Mouse (Mus musculus): ENCODE measurements around the gene Actn1.
"Not testable (repeated sequence)": the region's sequence is repeated elsewhere in the genome, so short reads cannot be mapped to it uniquely, and the experiment has no call there.

Gene Actn1

DNA sequence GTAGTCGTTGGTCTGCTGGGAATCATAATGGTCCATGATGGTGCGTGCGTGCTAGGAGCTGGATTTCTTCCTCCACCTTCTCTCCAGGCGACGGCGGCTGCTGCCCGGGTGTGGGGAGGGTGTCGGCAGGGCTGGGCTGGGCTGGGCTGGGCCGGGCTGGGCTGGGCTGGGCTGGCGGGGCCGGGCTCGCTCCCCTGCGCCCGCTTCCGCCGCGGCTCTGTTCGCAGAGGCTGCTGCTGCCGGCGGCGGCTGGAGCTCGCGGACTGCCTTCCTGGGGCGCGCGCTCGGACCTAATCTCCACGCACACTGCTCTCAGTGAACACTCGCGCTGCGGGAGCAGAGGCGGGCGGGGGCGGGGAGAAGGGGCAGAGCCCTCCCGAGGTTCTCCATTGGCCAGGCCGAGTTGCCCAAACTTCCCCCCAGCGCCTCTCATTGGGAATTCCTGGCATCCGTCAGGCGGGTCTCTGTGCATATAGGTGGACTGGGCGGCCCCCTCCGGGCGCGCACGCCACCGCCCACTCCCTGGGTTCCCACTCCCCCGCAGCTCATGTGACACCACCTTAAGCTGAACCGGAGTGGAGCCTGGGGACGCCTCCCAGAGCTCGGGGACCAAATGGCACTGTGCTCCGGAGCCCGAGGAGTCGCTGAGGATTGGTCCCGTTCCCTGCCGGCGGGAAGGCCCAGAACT lies at the start of gene Actn1:
Actn1 (minus strand) TSS at position 316 of the 688 bp plus-strand sequence.
- peak; percentile 96 to 97 for DNase-seq

DNA sequence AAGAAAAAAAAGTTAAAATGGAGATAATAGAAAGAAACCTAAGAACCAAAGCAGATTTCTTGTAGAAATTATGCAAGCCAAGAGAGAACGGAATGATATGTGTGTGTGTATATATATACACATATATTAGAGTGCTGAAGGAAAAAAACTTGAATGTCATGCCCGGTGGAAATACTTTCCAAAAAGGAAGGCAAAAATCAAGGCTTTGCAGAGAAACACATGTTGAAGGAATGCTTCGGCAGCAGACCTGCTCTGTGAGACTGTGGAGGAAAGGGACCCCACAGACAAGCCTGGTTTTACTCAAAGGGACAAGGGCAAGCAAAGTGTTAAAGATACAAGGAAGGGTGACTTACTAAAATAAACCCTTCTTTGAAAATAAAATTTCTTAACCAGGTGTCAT lies 47.4 kb upstream of the Actn1 start:
- DNase-seq, result no peak

DNA sequence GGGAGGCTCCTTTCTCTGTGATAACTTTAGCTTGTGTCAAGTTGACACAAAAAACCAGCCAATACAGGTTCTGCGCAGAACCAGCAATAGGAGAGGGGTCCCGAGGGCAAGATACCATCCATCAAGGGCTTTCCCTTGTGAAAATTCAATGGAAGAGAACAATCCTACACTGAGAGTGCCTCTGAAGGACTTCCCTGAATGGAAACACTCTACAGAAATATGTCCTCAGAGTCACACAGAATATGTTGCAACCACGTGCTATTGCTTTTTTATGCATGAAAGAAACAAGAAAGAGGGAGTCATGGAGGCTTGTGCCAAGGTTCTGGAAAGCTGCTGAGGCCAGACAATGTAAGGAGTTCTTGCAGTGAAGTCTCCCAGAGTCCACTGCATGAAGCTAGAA lies 44.3 kb upstream of the Actn1 start:
- no peak for DNase-seq

DNA sequence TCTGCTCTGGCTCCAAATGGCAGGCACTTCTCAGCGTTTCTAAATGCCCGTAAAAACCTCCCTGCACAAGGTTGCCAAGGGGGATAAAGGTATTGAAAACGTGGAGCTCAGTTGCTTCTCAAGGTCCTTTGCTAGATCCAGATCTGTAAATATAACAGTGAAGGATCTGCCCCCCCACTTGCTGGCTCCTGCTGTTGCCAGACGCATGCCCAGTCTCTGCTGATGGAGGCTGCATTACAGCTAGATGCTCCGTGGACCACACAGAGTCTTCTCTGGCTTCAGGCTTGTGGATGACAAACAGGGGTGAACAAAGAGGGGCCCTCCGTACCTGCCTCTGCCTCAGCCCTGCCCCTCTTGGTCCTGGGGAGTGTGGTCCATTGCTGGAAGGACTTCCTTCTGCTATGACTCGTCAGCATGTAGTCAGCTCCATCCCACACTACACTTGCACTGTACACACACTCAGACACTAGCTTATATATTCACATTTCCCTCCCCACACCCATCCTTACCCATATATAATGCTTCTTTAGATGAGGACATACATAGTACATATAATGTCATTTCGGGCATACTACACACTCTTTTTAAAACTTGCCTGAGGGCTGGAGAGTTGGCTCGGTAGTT lies 40.8 kb upstream of the Actn1 start:
- no peak for DNase-seq

DNA sequence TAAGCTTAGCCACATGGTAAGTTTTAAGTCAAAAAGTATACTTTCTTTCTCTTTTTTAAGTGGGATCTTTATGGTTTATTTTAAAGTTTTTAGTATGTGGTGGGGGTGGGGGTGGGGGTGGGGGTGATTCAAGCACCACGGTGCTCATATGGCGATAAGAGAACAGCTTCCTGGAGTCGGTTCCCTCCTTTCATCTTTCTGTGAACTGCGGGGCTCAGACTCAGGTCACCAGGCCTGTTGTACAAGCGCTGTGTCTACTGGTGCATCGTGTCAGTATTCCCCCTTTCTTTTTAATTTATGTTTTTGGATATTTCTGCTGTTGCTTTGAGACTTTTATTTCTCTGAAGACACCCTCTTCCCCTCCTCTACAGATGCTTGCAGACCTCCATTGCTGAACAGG lies 38.5 kb upstream of the Actn1 start:
- no peak for DNase-seq

DNA sequence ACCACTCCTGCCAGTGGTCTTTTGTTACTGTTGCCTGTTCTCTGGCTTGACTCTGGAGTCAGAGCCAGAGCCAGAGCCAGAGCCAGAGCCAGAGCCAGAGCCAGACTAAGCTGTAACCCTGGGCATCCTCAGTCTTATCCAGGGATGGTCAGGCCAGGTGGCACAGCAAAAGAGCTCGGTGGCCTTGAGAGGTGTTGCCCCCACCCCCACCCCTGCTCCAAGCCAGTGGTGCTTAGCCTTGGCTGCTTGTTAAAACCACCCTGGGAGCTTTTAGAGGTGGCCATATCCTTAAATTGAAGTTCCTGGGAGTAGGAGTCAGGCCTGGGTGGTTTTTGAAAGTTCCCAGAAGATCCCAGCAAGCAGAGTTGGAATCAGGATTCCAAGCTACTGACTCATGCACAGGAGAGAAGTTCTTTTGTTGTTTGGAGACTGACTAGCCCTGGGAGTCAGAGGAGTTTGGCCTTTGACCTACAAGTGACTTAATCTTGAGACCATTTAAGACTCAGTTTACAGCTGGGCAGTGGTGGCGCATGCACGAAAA lies 31.8 kb upstream of the Actn1 start:
- no peak for DNase-seq

DNA sequence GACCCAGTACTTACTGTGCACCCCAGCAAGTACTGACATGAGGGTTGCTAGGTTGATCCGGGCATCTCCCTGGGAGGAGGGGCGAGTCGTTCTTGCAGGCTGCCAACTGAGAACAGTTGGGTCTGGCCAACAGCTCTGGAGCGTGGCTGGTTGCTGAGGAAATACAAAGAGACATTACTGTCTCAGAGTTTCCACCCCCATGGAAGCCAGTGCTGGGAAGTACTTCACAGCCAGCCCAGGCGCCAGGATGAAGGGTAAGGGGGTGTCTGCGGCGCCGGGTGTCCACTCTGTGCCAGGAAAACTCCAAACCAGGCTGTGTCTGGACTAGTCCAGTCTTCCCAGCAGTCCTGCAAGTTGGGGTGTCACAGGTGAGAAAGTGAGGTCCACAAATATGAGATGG lies 30.8 kb upstream of the Actn1 start:
- no peak for DNase-seq

DNA sequence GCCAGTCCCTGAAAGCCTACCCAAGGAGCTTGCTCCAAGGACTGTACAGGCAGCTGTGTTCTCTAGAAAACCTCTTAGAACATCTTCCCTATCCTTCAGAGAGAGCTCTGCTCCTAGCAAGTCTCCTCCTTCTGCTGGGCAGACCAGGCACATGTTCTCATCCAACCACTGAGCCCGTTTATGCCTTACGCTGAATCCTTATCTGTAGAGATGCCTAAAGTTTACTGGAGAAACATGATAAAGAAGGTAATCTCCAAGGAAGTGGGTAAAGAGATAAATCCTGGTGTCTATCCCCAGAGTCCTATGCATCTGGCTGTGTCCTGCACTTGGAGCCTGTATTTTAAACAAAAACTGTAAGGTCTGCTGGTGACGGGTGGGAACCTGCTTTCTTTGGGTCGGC lies 30.3 kb upstream of the Actn1 start:
- DNase-seq, result no peak

DNA sequence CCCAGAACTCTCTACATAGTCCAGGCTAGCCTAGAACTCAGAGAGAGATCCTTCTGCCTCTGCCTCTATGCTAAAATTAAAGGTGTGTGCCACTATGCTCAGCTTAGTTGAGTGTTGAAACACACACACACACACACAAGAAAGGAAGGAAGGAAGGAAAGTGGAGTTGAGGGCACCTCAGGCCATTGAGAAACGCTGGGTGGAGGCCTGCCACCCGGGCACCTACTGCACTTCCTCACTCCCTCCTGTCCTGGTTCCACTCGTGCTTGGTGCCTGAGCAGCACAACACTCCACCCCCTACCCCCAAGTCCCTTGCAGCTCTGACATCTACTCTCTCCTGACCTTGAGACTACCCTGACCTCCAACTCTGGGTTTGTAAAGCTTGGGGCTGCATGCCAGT lies 29.6 kb upstream of the Actn1 start:
- no peak for DNase-seq

DNA sequence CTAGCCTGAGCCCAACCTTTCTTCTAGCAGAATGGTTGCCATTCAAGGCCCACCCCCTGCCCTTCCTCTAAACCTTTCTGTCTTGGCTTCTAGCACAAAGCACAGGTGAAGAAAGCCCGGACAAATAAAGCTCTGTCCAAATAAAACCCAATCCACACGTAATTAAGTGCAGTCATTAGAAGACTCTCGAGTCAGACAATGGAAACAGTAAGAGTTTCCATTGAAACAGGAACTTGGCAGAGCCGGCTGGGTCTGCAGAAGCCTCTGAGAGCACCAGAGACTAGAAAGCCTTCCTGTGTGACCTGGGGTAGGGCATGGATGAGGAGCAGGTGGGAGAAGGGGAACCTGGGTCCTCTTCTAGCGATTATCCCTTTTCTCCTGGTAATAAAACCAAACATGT lies 25.7 kb upstream of the Actn1 start:
- no peak for DNase-seq

DNA sequence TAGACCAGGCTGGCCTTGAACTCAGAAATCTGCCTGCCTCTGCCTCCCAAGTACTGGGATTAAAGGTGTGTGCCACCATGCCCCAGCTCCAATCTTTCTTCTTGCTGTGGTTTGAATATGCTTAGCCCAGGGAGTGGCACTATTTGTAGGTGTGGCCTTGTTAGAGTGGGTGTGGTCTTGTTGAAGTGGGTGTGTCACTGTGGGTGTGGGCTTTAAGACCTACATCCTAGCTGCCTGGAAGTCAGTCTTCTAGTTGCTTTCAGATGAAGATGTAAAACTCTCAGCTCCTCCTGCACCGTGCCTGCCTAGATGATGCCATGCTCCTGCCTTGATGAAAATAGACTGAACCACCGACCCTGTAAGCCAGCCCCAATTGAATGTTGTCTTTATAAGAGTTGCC lies 24.1 kb upstream of the Actn1 start:
- DNase-seq, result not testable (repeated sequence)

DNA sequence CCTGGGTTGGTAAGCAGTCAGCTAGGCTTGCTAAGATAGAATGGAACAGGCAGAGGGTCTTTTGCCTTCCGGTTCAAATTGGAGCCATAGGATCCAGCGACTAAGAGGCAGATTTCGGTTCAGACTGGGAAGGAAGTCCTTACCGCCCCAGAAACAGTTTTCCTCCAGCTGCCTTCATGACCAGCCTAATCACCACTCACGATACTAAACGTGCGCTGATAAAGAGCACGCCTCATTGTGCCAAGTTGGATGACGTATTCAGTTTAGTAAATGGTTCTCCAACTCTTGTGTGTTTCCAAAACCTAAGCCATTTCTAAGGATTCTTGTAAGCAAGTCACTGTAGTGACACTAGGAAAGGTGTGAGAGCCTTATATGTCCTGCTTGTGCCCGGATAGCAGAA lies 18.7 kb upstream of the Actn1 start:
- DNase-seq, result no peak

DNA sequence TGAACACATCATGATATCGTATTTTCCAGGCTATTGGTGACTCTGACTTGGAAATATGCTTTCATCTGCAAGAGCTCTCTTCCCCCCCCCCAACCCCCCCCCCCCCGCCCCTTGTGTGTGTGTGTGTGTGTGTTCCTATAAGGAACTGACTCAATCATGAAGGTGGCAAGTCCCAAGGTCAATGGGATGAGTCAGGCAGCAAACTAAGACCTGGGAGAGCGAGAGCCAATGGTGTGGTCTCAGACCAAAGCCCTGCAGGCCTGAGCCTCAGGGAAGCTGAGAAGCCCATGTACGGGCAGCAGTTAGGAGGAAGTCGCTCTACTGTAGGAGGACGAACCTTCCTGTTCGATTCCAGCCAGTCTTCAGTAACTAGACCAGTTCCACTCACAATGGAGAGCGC lies 17.3 kb upstream of the Actn1 start:
- DNase-seq, result no peak

DNA sequence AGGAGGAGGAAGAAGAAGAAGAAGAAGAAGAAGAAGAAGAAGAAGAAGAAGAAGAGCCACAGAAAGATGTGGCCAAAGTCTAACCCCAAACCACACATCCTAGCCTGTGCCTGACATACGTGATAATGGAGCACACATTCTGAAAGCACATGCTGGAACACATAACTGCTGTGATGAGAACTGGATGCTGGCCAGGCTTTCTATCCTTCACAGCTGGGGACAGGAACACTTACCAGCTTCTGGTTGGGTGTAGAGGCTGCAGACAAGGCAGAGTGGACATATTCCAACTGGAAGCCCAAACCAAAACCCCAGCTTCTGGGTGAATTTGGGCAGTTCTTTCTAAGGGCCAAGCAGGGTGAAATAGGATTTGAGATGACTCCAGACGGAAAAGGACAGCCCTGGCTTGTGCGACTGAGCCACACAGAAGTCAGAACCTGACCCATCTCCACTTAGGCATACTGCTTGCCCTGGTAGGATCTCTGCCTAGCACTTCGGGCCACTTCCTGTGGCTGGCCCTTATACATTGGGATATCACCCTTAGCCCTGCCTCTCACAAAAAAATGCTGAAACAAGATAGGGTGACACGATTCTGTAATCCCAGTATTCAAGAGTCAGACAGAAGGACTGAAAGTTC lies 15.1 kb upstream of the Actn1 start:
- DNase-seq, result no peak

DNA sequence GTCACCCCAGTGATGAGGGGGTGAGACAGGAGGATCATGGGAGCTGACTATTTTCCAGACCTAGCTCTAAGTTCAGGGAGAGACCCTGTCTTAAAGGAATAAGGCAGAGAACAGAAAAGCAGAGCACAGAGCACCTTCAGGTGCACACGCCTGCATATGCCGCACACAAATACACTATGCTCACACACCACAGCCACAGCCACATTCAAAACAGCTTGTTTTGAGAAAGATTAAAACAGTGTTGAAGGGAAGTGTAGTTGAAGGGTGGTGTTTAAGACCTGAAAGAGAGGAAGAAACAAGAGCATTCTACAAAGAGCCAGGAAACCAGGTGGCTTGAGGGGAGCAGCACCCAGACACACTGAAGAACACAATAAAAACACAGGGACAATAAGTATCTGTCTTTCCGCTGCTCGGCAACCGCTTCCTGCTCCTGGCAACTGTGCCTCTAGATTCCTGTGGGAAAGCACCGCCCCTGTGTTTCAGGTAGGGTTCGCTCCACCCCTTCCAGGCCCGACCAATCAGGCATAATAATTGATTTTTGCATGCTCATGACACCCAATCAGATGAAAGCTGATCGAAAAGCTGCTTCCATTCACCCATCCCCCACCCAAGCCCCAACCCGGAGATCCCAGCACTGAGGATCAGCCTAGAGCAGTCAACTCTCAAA lies 13.0 kb upstream of the Actn1 start:
- DNase-seq, result peak; percentile 80 to 85

DNA sequence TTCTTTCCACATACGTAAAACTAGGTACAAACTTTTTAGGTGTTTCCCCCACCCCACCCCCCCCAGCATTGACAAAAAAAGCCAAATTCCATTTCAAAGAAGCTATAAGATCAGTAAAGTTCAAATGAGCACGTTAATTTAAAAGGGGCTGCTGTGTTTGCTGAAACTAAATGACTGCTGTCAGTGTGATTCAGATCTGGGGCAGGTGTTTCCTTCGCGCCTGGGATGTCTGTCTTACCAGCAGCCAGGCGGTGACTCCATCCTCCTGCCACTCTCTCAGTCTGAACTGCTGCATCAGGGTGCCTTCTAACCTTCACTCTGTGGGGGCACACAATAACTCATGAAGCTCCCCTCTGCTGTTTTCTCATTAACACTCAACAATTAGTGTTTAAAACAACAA lies 11.6 kb upstream of the Actn1 start:
- no peak for DNase-seq

DNA sequence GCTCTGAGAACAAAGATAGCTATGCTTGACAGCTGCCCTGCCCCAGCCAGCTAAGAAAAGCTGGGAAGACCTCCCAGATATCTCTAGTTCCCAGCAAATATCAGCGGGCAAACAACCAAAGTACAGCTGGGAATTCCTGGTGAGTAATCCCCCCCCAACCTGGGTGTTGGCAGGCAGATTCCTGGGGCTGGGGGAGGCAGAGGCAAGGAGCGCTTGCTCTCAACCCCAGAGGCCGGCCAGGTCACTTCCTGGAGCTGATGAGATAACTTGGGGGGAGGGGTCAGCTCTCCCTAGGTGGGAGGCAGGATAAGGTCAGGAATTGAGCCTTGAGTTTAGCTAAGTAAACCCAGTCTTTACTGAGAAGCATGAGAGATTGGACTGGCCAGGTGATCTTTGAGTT lies 10.8 kb upstream of the Actn1 start:
- no peak for DNase-seq

DNA sequence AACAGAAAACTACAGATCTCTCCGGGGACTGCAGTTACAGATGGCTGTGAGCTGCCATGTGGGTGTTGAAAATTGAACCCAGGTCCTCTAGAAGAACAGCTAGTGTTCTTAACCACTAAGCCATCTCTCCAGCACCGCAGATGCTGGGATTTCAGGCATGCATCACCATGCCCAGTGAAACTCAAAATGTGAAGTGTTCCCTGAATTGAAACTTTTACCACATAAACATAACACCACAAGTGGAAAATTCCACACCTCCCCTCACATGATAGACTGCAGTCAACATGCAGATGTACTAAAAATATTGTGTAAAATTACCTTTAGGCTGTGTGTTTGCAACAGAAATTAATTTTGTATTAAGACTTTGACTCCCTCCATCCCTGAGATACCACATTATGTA lies 9.1 kb upstream of the Actn1 start:
- DNase-seq, result no peak

DNA sequence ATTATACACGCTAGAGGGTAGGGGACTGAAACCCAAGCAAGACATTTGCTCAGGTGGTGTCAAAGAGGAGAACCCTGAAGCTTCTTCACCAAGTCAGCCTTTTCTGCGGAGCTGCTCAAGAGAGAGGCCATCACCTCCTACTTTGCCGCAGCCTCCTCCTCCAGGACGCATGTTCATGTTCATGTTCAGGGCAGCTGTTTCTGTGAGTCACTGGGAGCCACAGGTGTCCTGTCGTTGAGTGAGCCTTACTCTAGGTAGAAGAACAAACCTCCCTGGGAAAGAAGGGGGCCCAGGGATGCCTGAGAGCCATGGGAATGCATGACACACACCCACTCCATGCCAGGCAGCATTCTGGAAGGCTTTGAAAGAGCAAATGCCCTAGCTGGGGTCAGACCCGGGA lies 7.8 kb upstream of the Actn1 start:
- no peak for DNase-seq

DNA sequence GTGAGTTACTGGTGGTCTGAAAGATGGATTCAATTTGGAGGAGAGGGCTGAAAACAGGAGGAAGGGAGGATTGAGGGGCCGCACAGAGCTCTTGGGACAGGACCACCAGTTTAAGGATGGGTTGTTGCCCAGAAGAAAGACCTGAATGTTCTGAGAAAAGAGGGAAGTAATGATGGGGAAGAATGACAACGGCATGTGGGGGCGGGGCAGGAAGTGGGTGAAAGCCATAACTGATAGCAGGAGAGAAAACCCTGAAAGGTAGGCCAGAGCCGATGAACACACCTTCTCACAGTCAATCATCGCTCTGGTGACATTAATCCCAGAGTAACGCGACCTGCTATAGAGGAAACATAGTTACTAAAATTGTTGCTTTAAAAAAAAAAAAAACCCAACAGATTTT lies 4.2 kb upstream of the Actn1 start:
- DNase-seq, result not testable (repeated sequence)

DNA sequence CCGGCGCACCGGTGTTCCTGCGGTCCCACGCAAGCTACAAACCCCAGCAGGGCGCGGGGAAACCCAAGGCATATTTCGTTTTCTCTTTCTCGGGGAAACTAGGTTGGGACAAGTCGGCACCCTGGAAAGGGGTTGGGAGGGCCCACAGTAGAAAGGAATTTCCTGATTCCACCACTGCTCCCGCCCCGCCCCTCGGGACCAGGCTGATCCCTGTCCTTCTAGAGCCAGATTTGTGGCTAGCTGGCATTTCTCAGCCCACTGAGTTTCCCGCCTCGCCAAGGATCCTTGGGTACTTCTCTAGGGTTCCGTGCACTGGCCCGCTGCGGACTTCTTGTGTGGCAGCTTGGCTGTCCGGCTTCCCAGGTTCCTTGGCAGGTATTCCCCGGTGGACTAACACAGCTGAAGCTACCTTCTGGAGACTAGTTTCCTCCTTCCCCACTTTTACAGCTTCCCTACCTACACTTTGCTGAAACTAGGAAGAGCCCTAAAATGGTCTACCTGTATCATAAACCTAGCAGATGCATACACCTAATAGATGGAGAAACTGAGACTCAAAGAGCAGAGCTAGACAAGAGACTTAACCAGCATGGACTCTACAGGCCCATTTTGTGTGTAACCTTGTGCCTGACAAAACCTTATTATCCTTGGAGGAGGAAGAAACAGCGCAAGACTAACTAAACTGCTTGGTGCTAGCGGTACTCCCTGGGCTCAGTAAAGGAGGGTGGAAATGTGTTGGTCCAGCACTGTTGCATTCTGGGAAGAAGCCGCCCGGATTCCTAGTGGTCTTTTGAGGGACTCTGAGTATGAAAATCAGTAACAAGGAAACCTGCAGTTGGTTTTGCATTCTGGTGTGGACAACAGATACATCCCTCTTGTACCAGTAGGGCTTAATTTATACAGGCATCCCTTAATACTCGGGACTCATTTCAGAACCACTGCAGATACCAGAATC lies 849 bp upstream of the Actn1 start:
- DNase-seq, result peak; percentile 76

Data from lung, adult 18-20 months (tissue).